Mouse (Mus musculus) limb, embryonic 12.5 days (tissue): ENCODE measurements around the gene Ccl1. TPM values are rescaled to one million over a fixed set of nuclear protein-coding genes. Genes with fewer than 3 reads are reported as not detected.

Source experiments
- ATAC-seq: fragments of 200-750 bp; cut with Nextera tagmentation; 2 replicates; pipeline ENCODE4 v1.8.0; 2017; ENCODE audit warnings: low read depth, moderate TSS enrichment; ENCODE audit not compliant: insufficient number of reproducible peaks, insufficient read depth, low FRiP score, low TSS enrichment
- H3K27ac ChIP-seq: fragments of 300-500 bp; sonication (generic); 2 replicates; pipeline ENCODE4 v1.5.1; 2016; ENCODE audit warnings: mild to moderate bottlenecking, moderate library complexity
- H3K27me3 ChIP-seq: fragments of 300-500 bp; sonication (generic); 2 replicates; pipeline ENCODE4 v1.6.1; 2016; ENCODE audit warnings: mild to moderate bottlenecking, moderate library complexity
- H3K36me3 ChIP-seq: fragments of 300-500 bp; sonication (generic); 2 replicates; pipeline ENCODE4 v1.6.1; 2016; ENCODE audit warnings: mild to moderate bottlenecking, moderate library complexity
- H3K4me1 ChIP-seq: fragments of 300-500 bp; sonication (generic); replicated peaks from 2 replicates; pipeline ENCODE4 v1.6.1; 2016
- H3K4me2 ChIP-seq: fragments of 300-500 bp; sonication (generic); 2 replicates; pipeline ENCODE4 v1.6.1; 2016; ENCODE audit warnings: mild to moderate bottlenecking, moderate library complexity
- H3K4me3 ChIP-seq: fragments of 300-500 bp; sonication (generic); replicated peaks from 2 replicates; pipeline ENCODE4 v1.5.1; 2016; ENCODE audit warnings: mild to moderate bottlenecking
- H3K9ac ChIP-seq: fragments of 300-500 bp; sonication (generic); replicated peaks from 2 replicates; pipeline ENCODE4 v1.6.1; 2016; ENCODE audit warnings: mild to moderate bottlenecking, moderate library complexity
- H3K9me3 ChIP-seq: fragments of 300-500 bp; sonication (generic); 2 replicates; pipeline ENCODE4 v1.6.1; 2016; ENCODE audit warnings: mild to moderate bottlenecking, moderate library complexity
- WGBS: fragments of 180-500 bp; shearing (Covaris S2); methylation state at CpG from one replicate; pipeline ENCODE4 v1.1.7; 2016; 5-methylcytosine and 5-hydroxymethylcytosine counted together
- polyA plus RNA-seq: library from polyadenylated mRNA; unstranded; fragments of >200 nt; fragmentation: Nextera tagmentation; extraction: Ambion mirVana; gene quantifications from 2 replicates; pipeline ENCODE4 v1.2.1, GENCODE M21; 2016

Gene Ccl1
- polyA plus RNA-seq, result not detected in 2 replicates

DNA sequence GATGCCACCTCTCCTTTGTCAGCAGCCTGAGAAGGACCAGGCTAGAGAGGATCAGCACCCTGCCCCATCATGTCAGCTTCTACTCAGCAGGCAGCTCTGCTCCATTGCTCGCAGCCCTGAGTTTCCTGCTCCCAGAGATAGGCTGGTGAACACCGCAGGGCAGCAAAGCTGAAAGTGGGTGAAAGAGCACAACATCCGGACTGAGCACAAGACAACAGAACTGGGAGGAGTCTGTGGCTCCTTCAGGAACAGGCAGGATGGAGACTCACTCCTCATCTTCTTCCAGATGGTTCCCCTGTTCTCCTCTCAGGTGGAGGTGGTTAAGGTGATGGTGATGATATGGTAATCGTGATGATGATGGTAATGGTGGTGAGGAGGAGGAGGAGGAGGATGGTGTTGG is at the start of gene Ccl1:
Gene Ccl1, minus strand, starts transcription at position 101 of the 400 bp plus-strand sequence.
- WGBS, result 74% methylated on average over 4 of the region's 4 CpGs
- Histone ChIP-seq H3K9ac (no peak within 1 kb of the TSS), H3K27me3 (peaks cover 5% of the 10 kb centered on the region; the same call in 1 of the 2 replicates), H3K9me3 (no peaks in the 10 kb centered on the region), H3K4me1 (no peaks in the 10 kb centered on the region), H3K36me3 (no peaks in the 10 kb centered on the region), H3K27ac (no peak within 1 kb of the TSS), H3K4me3 (no peak within 1 kb of the TSS), H3K4me2 (no peak within 1 kb of the TSS)
- no peak for ATAC-seq

DNA sequence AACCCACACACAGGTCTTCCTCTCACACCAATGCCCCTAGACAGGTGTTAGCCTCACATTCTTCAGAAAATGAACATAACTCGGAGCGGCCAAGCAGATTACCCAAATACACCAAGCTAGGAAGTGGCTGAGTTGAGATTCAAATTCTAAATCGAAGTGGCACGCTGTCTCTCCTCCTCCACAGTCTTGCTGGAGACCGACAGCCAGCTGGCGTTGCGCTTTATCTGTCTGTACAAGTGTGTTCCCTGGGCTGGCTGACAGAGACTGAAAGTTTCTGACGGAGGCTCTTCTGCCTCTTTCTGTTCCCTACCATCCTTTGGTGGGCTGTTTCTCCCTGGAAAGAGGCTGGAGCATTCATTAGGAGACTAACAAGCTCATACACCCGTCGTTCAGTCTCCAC is 45.5 kb upstream of the Ccl1 start:
- Histone ChIP-seq H3K9ac (no peak overlapping the region), H3K36me3 (no peaks in the 10 kb centered on the region), H3K27me3 (peaks cover 3% of the 10 kb centered on the region; the same call in 1 of the 2 replicates), H3K4me3 (no peak overlapping the region), H3K27ac (no peak overlapping the region), H3K4me1 (no peaks in the 10 kb centered on the region), H3K4me2 (no peak overlapping the region), H3K9me3 (no peaks in the 10 kb centered on the region)
- ATAC-seq, result no peak
- WGBS, result 85% methylated on average over 10 of the region's 10 CpGs

DNA sequence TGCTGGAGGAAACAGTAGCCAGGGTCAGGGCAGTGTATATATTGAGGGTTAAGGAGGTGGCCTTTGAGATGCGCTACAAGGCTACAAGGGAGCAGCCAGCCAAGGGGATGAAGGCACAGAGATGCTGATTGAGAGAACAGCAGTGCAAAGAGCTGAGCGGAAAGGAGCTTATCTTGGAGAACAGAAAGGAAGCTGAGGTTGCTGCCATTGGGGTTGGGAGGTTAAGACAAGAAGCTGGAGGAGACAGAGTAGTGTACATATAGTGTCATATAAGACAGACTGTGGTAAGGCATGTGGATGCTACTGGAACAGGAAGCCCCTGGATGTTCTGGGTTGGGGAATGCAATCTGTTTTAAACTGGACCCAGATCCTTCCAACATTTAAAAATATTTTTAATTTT is 35.4 kb upstream of the Ccl1 start:
- Histone ChIP-seq H3K4me1 (peaks cover 11% of the 10 kb centered on the region), H3K9ac (no peak overlapping the region), H3K27me3 (no peaks in the 10 kb centered on the region; the same call in 1 of the 2 replicates), H3K4me3 (no peak overlapping the region), H3K27ac (no peak overlapping the region), H3K9me3 (no peaks in the 10 kb centered on the region), H3K4me2 (no peak overlapping the region), H3K36me3 (no peaks in the 10 kb centered on the region)
- WGBS, result 50% methylated on average over 2 of the region's 2 CpGs
- no peak for ATAC-seq

DNA sequence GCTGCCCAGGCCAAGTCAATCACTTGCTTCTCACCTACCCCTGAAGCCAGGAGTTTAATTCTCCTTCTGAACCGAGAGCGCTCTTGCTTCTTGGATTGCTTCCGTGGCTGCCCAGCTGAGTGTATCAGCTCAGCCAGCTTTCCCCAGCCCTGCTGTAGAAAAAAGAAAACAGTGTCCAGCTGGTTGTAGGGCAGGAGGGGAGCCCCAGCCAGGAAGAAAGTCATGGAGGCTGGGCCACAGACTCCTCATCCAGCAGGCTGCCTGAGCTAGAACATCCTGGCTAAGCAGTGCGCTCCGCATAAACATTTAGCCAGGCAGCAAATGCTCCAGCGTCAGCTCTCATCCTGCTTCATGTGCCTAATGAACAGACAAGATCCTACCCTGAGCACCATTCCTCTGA is 34.9 kb upstream of the Ccl1 start:
- H3K27ac ChIP-seq, result no peak overlapping the region
- 29% methylated on average over 6 of the region's 6 CpGs for WGBS

DNA sequence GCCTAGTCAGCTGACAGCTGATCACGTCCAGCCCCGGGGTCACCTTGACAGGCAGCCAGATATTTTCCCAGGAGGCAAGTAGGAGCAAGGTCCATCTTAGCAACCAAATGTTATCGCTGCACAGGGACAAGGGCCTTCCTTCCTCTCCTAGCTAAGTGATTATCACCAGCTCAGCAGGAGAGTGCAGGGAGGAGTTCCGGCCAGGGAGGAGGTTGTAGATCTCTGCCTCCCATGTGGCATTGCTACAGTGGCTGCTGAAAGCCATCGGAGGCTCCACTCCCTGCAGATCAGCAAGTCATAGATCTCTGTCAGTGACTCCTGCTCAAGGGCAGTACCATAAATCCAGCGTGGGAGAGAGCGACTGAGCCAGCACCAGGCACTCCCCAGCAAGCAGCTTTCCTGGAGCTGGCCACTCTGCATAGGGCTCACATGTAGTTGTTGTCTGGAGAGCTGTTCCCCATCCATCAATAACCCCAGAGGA is 34.5 kb upstream of the Ccl1 start:
- Histone ChIP-seq H3K9ac (no peak overlapping the region), H3K4me3 (no peak overlapping the region), H3K9me3 (no peaks in the 10 kb centered on the region), H3K27me3 (no peaks in the 10 kb centered on the region; the same call in 1 of the 2 replicates), H3K4me1 (peaks cover 11% of the 10 kb centered on the region), H3K4me2 (no peak overlapping the region), H3K36me3 (no peaks in the 10 kb centered on the region), H3K27ac (no peak overlapping the region)
- no peak for ATAC-seq
- WGBS, result 14% methylated on average over 7 of the region's 7 CpGs

More for the DNA sequence above, 34.9 kb upstream of the Ccl1 start:
- Histone ChIP-seq H3K4me2 (no peak overlapping the region), H3K9ac (no peak overlapping the region), H3K36me3 (no peaks in the 10 kb centered on the region), H3K4me1 (peaks cover 11% of the 10 kb centered on the region), H3K27me3 (no peaks in the 10 kb centered on the region; the same call in 1 of the 2 replicates), H3K4me3 (no peak overlapping the region), H3K9me3 (no peaks in the 10 kb centered on the region)
- ATAC-seq, result no peak

DNA sequence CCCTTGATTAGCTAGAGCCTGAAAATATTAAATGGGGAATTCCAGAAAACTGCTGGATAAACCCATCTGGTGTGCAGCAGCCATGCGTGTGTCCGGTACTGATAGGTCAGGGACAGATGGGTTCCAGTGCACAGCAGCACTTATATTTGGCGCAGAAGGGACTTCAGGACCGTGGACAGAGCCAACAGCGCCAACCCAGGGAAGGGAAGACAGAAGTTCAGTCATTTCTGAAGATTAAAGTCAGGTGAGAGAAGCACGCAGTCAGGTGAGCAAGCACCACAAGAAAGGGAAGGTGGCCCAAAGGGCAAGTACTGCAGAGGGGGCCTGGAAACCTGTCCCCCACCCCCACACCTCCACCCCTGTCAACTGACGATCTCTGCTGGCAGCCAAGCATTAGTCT is 7.7 kb upstream of the Ccl1 start:
- Histone ChIP-seq H3K4me2 (no peak overlapping the region), H3K4me3 (no peak overlapping the region), H3K4me1 (no peaks in the 10 kb centered on the region), H3K36me3 (no peaks in the 10 kb centered on the region), H3K27ac (no peak overlapping the region), H3K9me3 (no peaks in the 10 kb centered on the region), H3K9ac (no peak overlapping the region), H3K27me3 (peaks cover 8% of the 10 kb centered on the region; the same call in 1 of the 2 replicates)
- no peak for ATAC-seq
- WGBS, result 42% methylated on average over 7 of the region's 7 CpGs

DNA sequence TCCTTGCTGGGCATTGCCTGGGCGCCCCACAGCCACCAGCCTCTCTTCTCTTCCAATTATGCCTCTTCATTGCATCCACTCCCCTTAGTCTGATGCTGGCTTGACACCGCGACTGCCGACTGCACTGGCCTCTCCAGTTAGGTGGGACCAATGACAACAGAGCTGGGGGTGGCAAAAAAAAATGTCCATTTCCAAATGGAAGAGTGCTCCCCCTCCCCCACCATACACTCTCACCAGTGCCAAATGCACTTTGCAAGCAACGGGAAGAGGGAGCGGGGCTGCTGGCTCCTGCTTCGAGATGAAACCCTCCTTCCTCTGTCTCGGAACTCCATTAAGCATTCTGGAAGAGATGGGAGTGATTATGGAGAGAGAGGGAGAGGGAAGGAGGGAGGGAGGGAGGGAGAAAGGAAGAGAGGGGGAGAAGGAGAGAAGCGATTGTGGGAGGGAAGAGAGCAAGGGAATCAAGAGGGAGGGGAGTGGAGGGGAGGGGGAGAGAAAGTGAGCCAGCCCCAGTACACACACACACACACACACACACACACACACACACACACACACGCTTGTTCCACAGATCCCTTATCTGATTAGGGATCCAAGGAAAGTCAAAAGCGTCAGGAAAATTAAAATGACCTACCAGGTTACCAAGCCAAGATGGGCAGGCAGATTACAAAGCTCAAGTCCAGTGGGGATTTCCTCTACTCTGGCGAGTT is 5.0 kb upstream of the Ccl1 start:
- peaks cover 8% of the 10 kb centered on the region; the same call in 1 of the 2 replicates for H3K27me3 ChIP-seq
- no peaks in the 10 kb centered on the region for H3K4me1 ChIP-seq
- no peak overlapping the region for H3K27ac ChIP-seq
- no peaks in the 10 kb centered on the region for H3K36me3 ChIP-seq
- no peak overlapping the region for H3K4me2 ChIP-seq
- no peaks in the 10 kb centered on the region for H3K9me3 ChIP-seq
- no peak overlapping the region for H3K4me3 ChIP-seq
- WGBS, result 24% methylated on average over 12 of the region's 12 CpGs
- ATAC-seq, result no peak
- no peak overlapping the region for H3K9ac ChIP-seq

DNA sequence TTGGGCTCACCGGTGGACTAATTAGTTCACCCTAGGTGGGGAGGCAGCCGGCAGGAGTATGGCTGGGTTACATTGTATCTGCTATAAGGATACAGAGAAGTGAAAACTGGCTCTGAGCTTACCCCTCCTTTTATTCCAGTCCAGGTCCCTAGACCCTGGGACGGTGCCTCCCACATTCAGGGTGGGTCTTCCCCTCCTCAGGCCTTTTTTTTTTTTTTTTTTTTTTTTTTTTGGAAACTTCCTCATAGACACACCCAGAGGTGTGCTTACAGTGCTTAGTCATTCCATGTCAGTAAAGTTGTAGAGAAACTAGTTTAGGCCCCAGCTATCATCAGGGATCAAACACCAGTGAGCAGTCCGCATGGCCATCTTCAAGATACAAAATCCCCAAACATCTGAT is 7.6 kb downstream of the Ccl1 start:
- 82% methylated on average over 4 of the region's 4 CpGs for WGBS
- H3K36me3 ChIP-seq, result no peaks in the 10 kb centered on the region
- ATAC-seq, result no peak

DNA sequence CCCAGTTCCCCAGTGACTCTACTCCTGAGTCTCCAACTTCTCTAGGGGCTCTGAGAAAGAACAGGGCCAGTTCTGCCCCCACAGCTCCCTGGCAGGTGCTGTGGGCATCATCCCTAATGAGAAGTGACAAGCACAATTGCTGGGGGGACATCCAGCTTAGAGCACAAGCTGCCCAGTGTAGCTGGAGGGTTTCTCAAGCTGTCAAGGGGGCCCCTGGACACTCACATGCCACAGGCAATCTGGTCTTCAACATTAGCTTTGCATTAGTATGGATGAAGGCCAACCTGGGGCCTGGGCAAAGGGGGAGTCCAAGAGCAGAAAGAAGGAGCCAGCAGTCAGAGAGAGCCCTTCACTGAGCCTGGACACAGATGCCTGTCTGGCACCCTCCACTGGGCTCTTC is 14.6 kb downstream of the Ccl1 start:
- Histone ChIP-seq H3K9ac (no peak overlapping the region), H3K27ac (no peak overlapping the region), H3K36me3 (no peaks in the 10 kb centered on the region), H3K9me3 (0 out of 2 replicates have a peak, but pooled peaks cover 4% of the 10 kb centered on the region), H3K4me1 (no peaks in the 10 kb centered on the region), H3K27me3 (no peaks in the 10 kb centered on the region), H3K4me3 (no peak overlapping the region), H3K4me2 (no peak overlapping the region)
- no peak for ATAC-seq

More for the DNA sequence above, 7.6 kb downstream of the Ccl1 start:
- Histone ChIP-seq H3K4me2 (no peak overlapping the region), H3K4me1 (no peaks in the 10 kb centered on the region), H3K9me3 (0 out of 2 replicates have a peak, but pooled peaks cover under 1% of the 10 kb centered on the region), H3K27ac (no peak overlapping the region), H3K9ac (no peak overlapping the region), H3K27me3 (no peaks in the 10 kb centered on the region), H3K4me3 (no peak overlapping the region)

DNA sequence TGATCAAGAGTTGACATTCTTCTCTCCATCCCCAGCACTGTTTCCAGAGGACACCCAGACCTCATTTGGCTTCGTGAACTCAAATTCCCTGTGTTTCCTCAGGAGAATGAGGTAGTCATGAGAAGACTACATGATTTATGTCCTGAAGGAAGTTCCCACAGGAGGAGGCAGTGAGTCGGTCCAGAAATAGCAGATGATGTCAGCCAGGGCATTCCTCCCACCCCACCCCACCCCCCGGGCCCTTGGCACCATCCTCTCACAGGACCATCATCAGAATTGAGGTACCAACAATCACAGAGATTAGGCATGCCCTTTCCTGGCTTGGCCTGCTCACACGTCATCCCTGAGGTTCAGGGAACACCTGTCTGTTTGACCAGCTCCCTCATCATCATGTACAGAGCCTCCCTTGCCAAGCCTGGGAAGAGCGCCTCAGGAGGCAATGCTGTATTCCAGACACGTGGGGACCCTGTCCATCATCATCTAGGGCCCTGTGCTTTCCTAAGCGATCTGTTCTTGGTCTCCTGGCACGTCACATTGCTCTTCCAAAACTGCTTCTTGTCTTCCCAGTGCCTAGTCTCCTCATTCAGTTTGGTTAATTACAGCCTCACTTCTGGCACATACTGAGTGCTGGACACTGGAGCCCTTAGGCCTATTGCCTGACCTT is 31.2 kb downstream of the Ccl1 start:
- Histone ChIP-seq H3K27me3 (peaks cover 4% of the 10 kb centered on the region; the same call in 1 of the 2 replicates), H3K4me2 (no peak overlapping the region), H3K4me1 (no peaks in the 10 kb centered on the region), H3K4me3 (no peak overlapping the region), H3K9ac (no peak overlapping the region), H3K9me3 (no peaks in the 10 kb centered on the region), H3K36me3 (no peaks in the 10 kb centered on the region), H3K27ac (no peak overlapping the region)
- ATAC-seq, result no peak
- 77% methylated on average over 8 of the region's 8 CpGs for WGBS

DNA sequence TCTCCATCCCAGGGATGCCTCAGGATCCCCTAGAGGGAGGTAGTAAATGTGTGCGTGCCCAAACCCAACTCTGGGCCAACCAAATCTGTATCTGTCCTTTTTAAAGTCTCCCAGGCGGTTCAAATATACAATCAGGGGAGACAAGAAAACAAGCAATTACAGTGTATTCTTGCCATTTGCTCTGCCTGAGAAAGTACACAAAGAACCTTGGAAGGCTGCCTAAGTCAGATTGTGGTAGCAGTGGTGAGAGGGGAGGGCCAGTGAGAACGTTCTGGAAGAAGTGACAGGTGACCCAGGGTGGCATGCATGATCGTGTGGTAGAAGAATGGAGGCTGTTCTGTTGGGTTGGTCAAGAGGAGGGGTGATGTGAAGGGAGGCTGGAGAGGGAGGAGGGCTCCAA is 46.4 kb downstream of the Ccl1 start:
- Histone ChIP-seq H3K4me2 (no peak overlapping the region), H3K27ac (no peak overlapping the region), H3K9ac (no peak overlapping the region), H3K4me1 (0 out of 2 replicates have a peak, but pooled peaks cover 4% of the 10 kb centered on the region), H3K4me3 (no peak overlapping the region), H3K36me3 (no peaks in the 10 kb centered on the region), H3K27me3 (peaks cover 41% of the 10 kb centered on the region), H3K9me3 (no peaks in the 10 kb centered on the region)
- WGBS, result 56% methylated on average over 4 of the region's 4 CpGs
- ATAC-seq, result no peak
